Comparison of ENCODE assay signal across 22 mouse cellular contexts in the genomic region with DNA sequence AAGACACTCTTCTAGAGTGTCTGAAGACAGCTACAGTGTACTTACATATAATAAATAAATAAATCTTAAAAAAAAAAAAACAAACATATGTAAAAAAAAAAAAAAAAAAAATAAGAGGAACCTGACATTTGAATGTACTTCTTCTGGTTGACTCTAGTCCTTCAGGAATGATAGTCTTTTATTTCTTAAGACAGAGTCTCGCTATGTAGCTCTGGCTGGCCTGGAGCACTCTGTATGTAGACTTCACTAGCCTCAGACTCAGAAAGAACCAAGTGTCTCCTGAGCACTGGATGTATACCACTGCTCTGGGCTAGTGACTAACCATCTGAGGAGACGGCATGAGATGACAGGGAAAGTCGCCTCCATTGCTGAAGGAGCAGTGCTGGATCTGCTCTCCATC. TPM values are rescaled to one million over a fixed set of nuclear protein-coding genes. Genes with fewer than 3 reads are reported as not detected.
DNase-seq lines count a peak whose midpoint lies in the region; TF ChIP-seq lines count a peak whose summit lies in the region.
"Had no signal": no experiment of that assay in that cellular context is flagged by ENCODE, and none has a peak within 500 bp of the region (broad histone marks: within the 10 kb centered on the region; RNA-seq: fewer than 3 reads in every experiment).

No protein-coding gene starts in this region.

- no peaks in the 10 kb centered on the region for H3K9me3 ChIP-seq in MEL (replicated peaks; ENCODE audit: insufficient read depth, low read length)
- H3K9me3 ChIP-seq: forebrain, embryonic 10.5 days; forebrain, embryonic 13.5 days; heart, embryonic 10.5 days; heart, embryonic 13.5 days had no signal

- H3K4me3 ChIP-seq in MEL (ENCODE audit: control insufficient read depth in 1 of 2, insufficient read depth in 1 of 2, low read depth in 2 of 2, low read length in 2 of 2) = no peak overlapping the region
- H3K4me3 ChIP-seq in cerebellum, adult 2 months (replicated peaks; ENCODE audit: insufficient read depth, low read depth, low read length) = no peak overlapping the region
- H3K4me3 ChIP-seq: forebrain, embryonic 10.5 days; forebrain, embryonic 13.5 days; heart, embryonic 10.5 days; heart, embryonic 13.5 days had no signal

- TF ChIP-seq CTCF in MEL (IDR thresholded peaks at IDR 0.05 in 2 of 3, conservative IDR thresholded peaks at IDR 0.05 in 1 of 3; ENCODE audit: control insufficient read depth in 1 of 3, insufficient read depth in 1 of 3, low read depth in 2 of 3, low read length in 3 of 3, poor library complexity in 1 of 3, severe bottlenecking in 1 of 3) = no peak
- no peak for TF ChIP-seq CTCF in cerebellum, adult 2 months (IDR thresholded peaks at IDR 0.05; ENCODE audit: borderline replicate concordance, insufficient read depth, low read depth, low read length)

- TF ChIP-seq RAD21 in MEL (IDR thresholded peaks at IDR 0.05; ENCODE audit: low read depth, low read length) = no peak

- TF ChIP-seq EP300 in MEL (IDR thresholded peaks at IDR 0.05; ENCODE audit: low read depth in 1 of 2, low read length in 2 of 2) = no peak

- 85% methylated on average over 3 of the region's 3 CpGs for WGBS in cerebellum, adult 2 months

- H3K4me1 ChIP-seq in MEL (ENCODE audit: control insufficient read depth in 1 of 2, insufficient read depth in 2 of 2, low read length in 2 of 2) = peaks cover 20 to 42% of the 10 kb centered on the region in 2 experiments
- H3K4me1 ChIP-seq in cerebellum, adult 2 months (ENCODE audit: control insufficient read depth, insufficient read depth, low read length) = no peaks in the 10 kb centered on the region
- H3K4me1 ChIP-seq: forebrain, embryonic 10.5 days; forebrain, embryonic 13.5 days; heart, embryonic 10.5 days; heart, embryonic 13.5 days had no signal

- peak; percentile 21 for DNase-seq in CD4-positive helper T cell, adult 2 months (ENCODE audit: low read depth, low spot score)
- peak; percentile 27 for DNase-seq in MEL (ENCODE audit: low read depth, low spot score)
- peak; percentile 51 for DNase-seq in induced T-regulatory cell, adult 2 months (ENCODE audit: low read depth)
- no peak for DNase-seq in gastrocnemius, postnatal 10 days
- no peak for DNase-seq in cerebellum, adult 2 months
- no peak for DNase-seq in left cerebral cortex, adult 18-20 months (ENCODE audit: low spot score in 2 of 2)
- DNase-seq: adrenal gland, adult 8-10 months; adrenal gland, postnatal 25 days; cerebellum, adult 18-20 months; cerebellum, adult 9-11 months; cerebellum, postnatal 25 days; embryo, embryonic 11 days; gastrocnemius, postnatal 14 days; heart, adult 18-20 months; heart, postnatal 14 days; heart, postnatal 4 days had no signal

- no peak overlapping the region for H3K9ac ChIP-seq in MEL (ENCODE audit: control insufficient read depth, low read depth, low read length, poor library complexity, severe bottlenecking)
- H3K9ac ChIP-seq: forebrain, embryonic 13.5 days; heart, embryonic 13.5 days; hindbrain, embryonic 14.5 days had no signal

- no peaks in the 10 kb centered on the region; the same call in 1 of the 2 replicates for H3K79me2 ChIP-seq in MEL (ENCODE audit: control insufficient read depth, insufficient read depth, low read length, poor library complexity)

- no peak for TF ChIP-seq POLR2A in MEL (IDR thresholded peaks at IDR 0.05; ENCODE audit: control insufficient read depth in 1 of 2, insufficient read depth in 1 of 2, low read depth in 1 of 2, low read length in 2 of 2, poor library complexity in 1 of 2)
- no peak for TF ChIP-seq POLR2A in cerebellum, adult 2 months (IDR thresholded peaks at IDR 0.05; ENCODE audit: borderline replicate concordance, insufficient read depth, low read length)

- no peaks in the 10 kb centered on the region for H3K27me3 ChIP-seq in MEL (ENCODE audit: control insufficient read depth in 1 of 2, insufficient read depth in 2 of 2, low read length in 2 of 2)
- no peaks in the 10 kb centered on the region for H3K27me3 ChIP-seq in cerebellum, adult 2 months (ENCODE audit: control insufficient read depth, insufficient read depth, low read length)
- H3K27me3 ChIP-seq: forebrain, embryonic 13.5 days; heart, embryonic 13.5 days had no signal

- H3K36me3 ChIP-seq in MEL (ENCODE audit: control insufficient read depth in 1 of 2, insufficient read depth in 2 of 2, low read length in 2 of 2) = peaks cover 0 to 56% of the 10 kb centered on the region in 2 experiments; a peak in 2 of 4 replicates
- H3K36me3 ChIP-seq: forebrain, embryonic 10.5 days; heart, embryonic 10.5 days; heart, embryonic 13.5 days had no signal

- peak overlapping the region; percentile 60 for H3K27ac ChIP-seq in MEL (ENCODE audit: control insufficient read depth, low read depth, low read length)
- H3K27ac ChIP-seq in cerebellum, adult 2 months (ENCODE audit: insufficient read depth, low read length) = no peak overlapping the region
- H3K27ac ChIP-seq: forebrain, embryonic 10.5 days; forebrain, embryonic 13.5 days; heart, embryonic 10.5 days; heart, embryonic 13.5 days; hindbrain, embryonic 14.5 days; hindbrain, postnatal 0 days had no signal

TF ChIP-seq in MEL, 35 proteins besides CTCF, POLR2A, EP300 and RAD21:
- no peak for TF ChIP-seq MYC (IDR thresholded peaks at IDR 0.05; ENCODE audit: low read depth, low read length)
- peak; percentile 61 for TF ChIP-seq ZNF384 (IDR thresholded peaks at IDR 0.05; ENCODE audit: low read depth, low read length)
- 0 out of 2 replicates have a peak, but pooled peaks have one; percentile 1 for TF ChIP-seq ELF1 (IDR thresholded peaks at IDR 0.05; ENCODE audit: low read depth, low read length)
- TF ChIP-seq MAFK (IDR thresholded peaks at IDR 0.05; ENCODE audit: borderline replicate concordance, low read depth, low read length) = no peak
- no peak for TF ChIP-seq ZC3H11A (IDR thresholded peaks at IDR 0.05; ENCODE audit: low read depth, low read length)

RNA-seq across cellular contexts. Expression of gene Plac8, which starts 13.6 kb away (rescaled TPM):
- 4.9 and 7.1 TPM in 2 replicates for total RNA-seq in MEL (2012; rRNA removed)
- 10 to 100 TPM in 1 of 2 experiments, not detected in 1; 10.6 TPM for polyA plus RNA-seq in MEL (2012; ENCODE audit: insufficient read depth in 1 of 2, insufficient read length in 2 of 2, low read depth in 1 of 2, low replicate concordance in 2 of 2, missing spikeins in 1 of 2)
- 1 to 10 TPM; 1.8 to 4.4 TPM for total RNA-seq in gastrocnemius, postnatal 10 days (2021)
- polyA plus RNA-seq in cerebellum, adult 2 months (2012; rRNA removed) = 0.72 and 0.74 TPM in 2 replicates
- under 1 TPM in 1 of 2 experiments, not detected in 1; 0.53 TPM for total RNA-seq in left cerebral cortex, adult 18-20 months (2021)

Comparison
In these comparisons a context has a peak if more than half of its experiments do, and no peak if none do; other contexts are left out.
1. DNase-seq: peak in CD4-positive helper T cell, adult 2 months (single experiment), MEL (single experiment) and induced T-regulatory cell, adult 2 months (single experiment); none in gastrocnemius, postnatal 10 days (single experiment), cerebellum, adult 2 months (0 of 2) and left cerebral cortex, adult 18-20 months (0 of 2).